Mouse (Mus musculus): ENCODE results near the gene 2410002F23Rik.

DNA sequence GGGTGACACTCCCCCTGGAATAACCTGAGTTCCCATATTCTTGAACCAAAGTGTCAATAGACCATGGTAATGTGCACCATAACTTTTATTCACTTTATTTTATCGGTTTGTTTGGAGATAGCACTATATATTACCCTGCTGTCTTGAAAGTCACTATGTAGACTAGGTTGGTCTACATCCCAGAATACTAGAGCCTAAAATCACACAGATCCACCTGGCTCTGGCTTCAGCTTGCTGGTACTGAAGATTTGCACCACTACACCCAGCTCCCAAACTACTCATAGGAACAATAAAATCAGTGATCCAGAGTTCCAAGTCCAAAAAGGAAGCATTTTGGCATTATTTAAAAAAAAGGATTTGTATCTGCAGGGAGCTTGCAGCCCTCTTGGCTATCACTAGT lies 30.9 kb upstream of the 2410002F23Rik start, which contains the start of gene Klk1b5:
- TF ChIP-seq CTCF (conservative IDR thresholded peaks at IDR 0.05; ENCODE audit: low read length) (no peak), POU5F1 (IDR thresholded peaks at IDR 0.05; ENCODE audit: borderline replicate concordance, low read length) (no peak), NANOG (IDR thresholded peaks at IDR 0.05; ENCODE audit: borderline replicate concordance, low read length) (no peak)
